Mouse (Mus musculus): ENCODE measurements around the gene Mtx1.
"Not testable (repeated sequence)": the region's sequence is repeated elsewhere in the genome, so short reads cannot be mapped to it uniquely, and the experiment has no call there.

The Mtx1 gene

GRCm38 (mm10) chr3:89183058-89183958, 43.6 kb downstream of the Mtx1 start, which contains the start of gene Fam189b:
Gene Fam189b (plus strand): TSS chr3:89183143.
- DNase-seq (ENCODE audit: low spot score in 2 of 2): peak; percentile 69 to 79

GRCm38 (mm10) chr3:89182531-89183057, 44.3 kb downstream of the Mtx1 start:
- DNase-seq (ENCODE audit: low spot score in 2 of 2): no peak

GRCm38 (mm10) chr3:89181749-89182500, 45.0 kb downstream of the Mtx1 start:
- DNase-seq (ENCODE audit: low spot score in 2 of 2): no peak

GRCm38 (mm10) chr3:89179056-89179455, 47.8 kb downstream of the Mtx1 start:
- no peak for DNase-seq (ENCODE audit: low spot score in 2 of 2)

- no peak for DNase-seq (ENCODE audit: low spot score in 2 of 2)
Measured at GRCm38 (mm10) chr3:89178107-89178385, 48.8 kb downstream of the Mtx1 start.

- peak; percentile 61 to 86 for DNase-seq (ENCODE audit: low spot score in 2 of 2)
Measured at GRCm38 (mm10) chr3:89177242-89178106, 49.4 kb downstream of the Mtx1 start, which contains the start of gene Scamp3. Gene Scamp3 (plus strand): TSS chr3:89177473.

GRCm38 (mm10) chr3:89176421-89176820, 50.5 kb downstream of the Mtx1 start:
- DNase-seq (ENCODE audit: low spot score in 2 of 2): no peak

GRCm38 (mm10) chr3:89175544-89175943, 51.3 kb downstream of the Mtx1 start:
- DNase-seq (ENCODE audit: low spot score in 2 of 2): no peak

GRCm38 (mm10) chr3:89174844-89175243, 52.0 kb downstream of the Mtx1 start:
- DNase-seq (ENCODE audit: low spot score in 2 of 2): no peak

GRCm38 (mm10) chr3:89166945-89167344, 59.9 kb downstream of the Mtx1 start:
- no peak for DNase-seq (ENCODE audit: low spot score in 2 of 2)

- no peak for DNase-seq (ENCODE audit: low spot score in 2 of 2)
Measured at GRCm38 (mm10) chr3:89165268-89165870, 61.5 kb downstream of the Mtx1 start.

- peak; percentile 77 to 91 for DNase-seq (ENCODE audit: low spot score in 2 of 2)
Measured at GRCm38 (mm10) chr3:89164506-89165267, 62.2 kb downstream of the Mtx1 start, which contains the start of gene Clk2. Gene Clk2 (plus strand): TSS chr3:89164795.

- no peak for DNase-seq (ENCODE audit: low spot score in 2 of 2)
Measured at GRCm38 (mm10) chr3:89163643-89164245, 63.1 kb downstream of the Mtx1 start.

- DNase-seq (ENCODE audit: low spot score in 2 of 2): no peak
Measured at GRCm38 (mm10) chr3:89163123-89163522, 63.8 kb downstream of the Mtx1 start.

GRCm38 (mm10) chr3:89161786-89162185, 65.1 kb downstream of the Mtx1 start:
- no peak for DNase-seq (ENCODE audit: low spot score in 2 of 2)

GRCm38 (mm10) chr3:89161207-89161606, 65.7 kb downstream of the Mtx1 start:
- not testable (repeated sequence) for DNase-seq (ENCODE audit: low spot score in 2 of 2)

GRCm38 (mm10) chr3:89159616-89160344, 67.1 kb downstream of the Mtx1 start, which contains the start of gene Hcn3:
Gene Hcn3 (minus strand): TSS chr3:89160196.
- peak in 1 of 2 experiments; percentile 78 for DNase-seq (ENCODE audit: low spot score in 2 of 2)

GRCm38 (mm10) chr3:89159211-89159610, 67.7 kb downstream of the Mtx1 start:
- no peak for DNase-seq (ENCODE audit: low spot score in 2 of 2)
